Mouse (Mus musculus): ENCODE data around the gene Sh3bp5. TPM values are rescaled to one million over a fixed set of nuclear protein-coding genes. Genes with fewer than 3 reads are reported as not detected.
A peak's percentile ranks its signal among the peaks of the same experiment; 100 is the strongest.
"Not testable (repeated sequence)": the region's sequence is repeated elsewhere in the genome, so short reads cannot be mapped to it uniquely, and the experiment has no call there.

Gene Sh3bp5
- total RNA-seq (2021): 100 to 1,000 TPM; 107 to 135 TPM
- long read RNA-seq, experiment 1, transcript Sh3bp5-201 (9 exons, 2,684 nt): major isoform, 247 of 295 reads
- long read RNA-seq, experiment 1, partial matches to known transcripts: 14 of 295 reads
- long read RNA-seq, experiment 1, other reads (novel, unspliced or antisense): 34 of 295 reads
- long read RNA-seq, experiment 2, transcript Sh3bp5-201 (9 exons, 2,684 nt): major isoform, 70 of 89 reads
- long read RNA-seq, experiment 2, partial matches to known transcripts: 6 of 89 reads
- long read RNA-seq, experiment 2, other reads (novel, unspliced or antisense): 13 of 89 reads

DNA sequence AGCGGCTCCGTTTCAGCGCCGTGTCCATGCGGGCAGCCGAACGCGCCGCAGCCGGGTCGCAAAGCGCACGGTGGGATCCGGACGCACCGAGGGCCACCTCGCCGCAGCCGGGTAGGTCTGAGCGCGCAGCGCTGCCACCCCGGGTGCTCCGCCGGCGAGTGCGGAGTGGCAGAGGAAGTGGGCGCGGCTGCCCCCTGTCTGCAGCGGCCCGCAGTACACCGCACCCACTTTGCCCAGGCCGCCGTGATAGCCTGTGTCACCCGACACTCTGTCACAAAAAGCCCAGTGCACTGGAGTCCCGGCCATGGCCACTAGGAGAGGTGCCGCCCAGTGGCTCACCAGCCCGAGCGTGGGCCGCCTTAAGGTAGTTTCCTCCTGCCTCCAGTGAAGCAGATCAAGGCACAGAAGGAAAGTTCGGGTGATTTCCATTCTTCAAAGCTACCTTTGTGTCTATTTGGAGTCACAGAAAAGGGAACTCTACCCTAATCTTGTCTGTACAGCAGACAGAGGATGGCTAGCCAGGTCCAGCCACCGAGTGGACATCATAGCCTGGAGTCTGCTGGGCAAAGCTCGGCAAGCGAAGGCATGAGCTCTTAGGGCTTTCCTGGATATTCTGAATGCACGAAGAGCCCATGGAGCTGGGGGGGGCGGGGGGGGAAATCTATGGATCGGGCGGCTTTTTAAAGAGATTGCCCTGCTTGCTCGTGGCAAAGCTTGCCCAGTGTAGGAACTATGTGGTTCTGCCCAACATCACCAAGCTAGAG, at the start of gene Sh3bp5:
Gene Sh3bp5 (minus strand): TSS at position 149 of the 764 bp plus-strand sequence.
- DNase-seq: peak; percentile 97

DNA sequence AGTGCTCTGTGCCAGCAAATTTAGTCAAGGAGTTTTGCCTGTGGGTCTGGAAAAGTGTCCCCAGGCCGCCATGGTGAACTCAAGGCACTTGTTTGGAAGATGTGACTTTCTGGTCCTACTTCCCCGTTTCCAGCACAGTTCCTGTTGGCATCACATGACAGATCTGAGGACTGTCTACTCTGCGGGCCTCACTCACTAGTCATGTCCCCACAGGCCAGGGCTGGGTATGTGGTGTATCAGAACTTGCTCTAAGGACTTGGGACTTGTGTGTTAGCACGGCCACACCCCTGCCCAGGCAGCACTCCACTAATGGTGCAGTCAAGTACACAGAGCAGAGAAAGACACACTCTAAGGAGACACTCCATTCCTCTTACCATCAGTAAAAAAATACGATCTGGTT, 46.5 kb upstream of the Sh3bp5 start:
- DNase-seq: no peak

DNA sequence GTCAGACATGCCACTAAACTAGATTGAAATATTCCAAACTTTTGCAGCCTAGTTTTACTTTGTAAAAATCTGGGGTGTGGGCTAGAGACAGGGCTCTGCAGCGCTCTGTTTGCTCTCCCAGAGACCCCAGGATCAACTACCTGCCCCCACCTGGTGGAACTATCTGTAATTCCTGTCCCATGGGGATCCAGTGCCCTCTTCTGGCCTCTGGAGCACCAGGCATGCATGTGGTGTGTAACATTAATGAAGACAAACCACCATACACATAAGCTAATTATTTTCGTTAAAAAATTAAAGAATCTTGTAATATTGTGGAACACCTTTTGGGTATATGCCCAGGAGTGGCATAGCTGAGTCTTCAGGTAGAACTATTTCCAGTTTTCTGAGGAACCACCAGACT, 37.4 kb upstream of the Sh3bp5 start:
- DNase-seq: no peak

DNA sequence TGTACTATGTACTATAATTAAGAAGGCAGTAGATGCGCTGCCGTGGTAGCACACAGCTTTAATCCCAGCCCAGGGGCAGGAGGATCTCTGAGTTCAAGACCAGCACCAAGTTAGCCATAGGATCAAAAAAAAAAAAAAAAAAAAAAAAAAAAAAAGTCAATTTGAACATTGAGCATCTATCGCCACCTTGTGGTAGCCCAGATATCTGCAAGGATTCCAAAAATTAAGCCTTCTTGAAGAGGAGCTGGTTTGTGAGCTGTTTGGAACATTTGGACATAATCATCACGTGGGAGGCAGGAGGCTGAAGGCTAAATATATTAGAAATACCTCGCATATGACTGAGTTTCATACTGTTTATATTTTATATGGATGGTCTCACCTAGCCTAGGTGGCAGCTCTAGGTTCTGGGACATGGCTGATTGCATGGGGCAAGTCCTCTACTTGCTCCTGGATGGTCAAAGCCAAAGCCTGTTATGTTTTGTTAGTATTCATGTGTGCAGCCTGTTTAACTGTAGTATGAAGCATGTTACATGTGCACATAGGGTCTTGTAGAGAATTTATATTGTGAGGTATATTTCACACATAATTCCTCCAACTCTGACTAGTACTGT, 36.7 kb upstream of the Sh3bp5 start:
- peak; percentile 74 for DNase-seq

DNA sequence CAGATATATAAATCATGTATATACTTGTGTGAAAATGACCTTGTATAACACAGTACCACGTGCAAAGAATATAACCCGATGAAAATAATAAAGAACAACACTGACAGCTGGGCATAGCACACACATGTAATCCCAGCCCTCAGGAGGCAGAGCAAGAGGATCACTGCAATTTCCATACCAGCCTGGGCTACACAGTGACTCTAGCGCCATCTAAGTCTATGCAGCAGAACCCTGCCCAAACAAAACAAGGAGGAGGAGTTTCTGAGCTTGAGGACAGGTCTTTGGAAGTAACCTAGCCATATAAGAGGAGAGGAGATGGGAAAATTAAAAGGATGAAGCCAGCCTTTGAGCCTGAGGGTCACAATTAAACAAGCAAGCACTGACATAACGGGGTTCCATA, 33.8 kb upstream of the Sh3bp5 start:
- no peak for DNase-seq

DNA sequence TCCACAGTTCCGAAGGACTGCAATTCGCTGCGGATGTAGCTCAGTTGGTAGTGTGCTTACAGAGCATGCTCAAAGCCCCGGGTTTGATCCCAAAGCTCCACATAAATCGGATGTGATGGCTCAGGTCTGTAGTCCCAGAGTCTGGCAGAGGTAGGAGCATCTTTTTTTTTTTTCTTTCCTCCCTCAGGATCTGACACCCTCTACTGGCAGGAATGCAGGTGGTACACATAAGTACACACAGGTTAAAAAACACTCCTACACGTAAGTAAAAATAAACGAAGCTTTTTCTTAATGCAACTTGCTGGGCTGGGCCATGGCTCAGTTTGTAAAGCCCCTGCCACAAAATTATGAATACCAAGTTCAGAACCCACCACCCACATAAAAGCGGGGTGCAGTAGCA, 28.3 kb upstream of the Sh3bp5 start:
- peak; percentile 31 for DNase-seq

DNA sequence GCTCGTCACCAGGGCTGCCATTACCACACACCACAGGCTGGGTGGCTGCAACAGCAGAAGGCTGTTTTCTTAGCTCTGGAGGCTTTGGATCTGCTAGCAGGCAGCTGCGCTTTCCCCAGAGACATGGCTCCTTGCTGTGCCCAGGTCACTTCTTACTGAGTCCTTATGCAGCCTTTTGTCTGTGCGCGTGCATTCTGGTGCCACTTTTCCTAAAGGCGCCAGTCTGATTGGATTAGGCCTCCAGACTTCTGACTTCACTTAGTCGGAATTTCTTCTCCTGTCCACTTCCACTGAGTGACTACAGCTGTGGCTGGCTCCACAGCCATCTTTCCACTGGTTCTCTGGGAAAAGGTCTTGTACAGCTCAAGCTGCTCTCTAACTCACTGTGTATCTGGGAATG, 27.0 kb upstream of the Sh3bp5 start:
- peak; percentile 44 for DNase-seq

DNA sequence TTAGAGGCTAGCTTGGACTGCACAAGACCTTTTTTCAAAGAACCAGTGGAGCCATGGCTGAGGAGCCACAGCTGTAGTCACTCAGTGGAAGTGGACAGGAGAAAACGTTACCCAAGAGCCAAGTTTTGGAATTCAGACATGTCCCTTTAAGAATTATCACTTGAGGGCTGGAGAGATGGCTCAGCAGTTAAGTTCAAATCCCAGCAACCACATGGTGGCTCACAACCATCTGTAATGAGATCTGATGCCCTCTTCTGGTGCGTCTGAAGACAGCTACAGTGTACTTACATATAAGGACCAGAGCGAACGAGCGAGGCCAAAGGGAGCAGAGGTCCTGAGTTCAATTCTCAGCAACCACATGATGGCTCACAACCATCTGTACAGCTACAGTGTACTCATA, 26.3 kb upstream of the Sh3bp5 start:
- not testable (repeated sequence) for DNase-seq

DNA sequence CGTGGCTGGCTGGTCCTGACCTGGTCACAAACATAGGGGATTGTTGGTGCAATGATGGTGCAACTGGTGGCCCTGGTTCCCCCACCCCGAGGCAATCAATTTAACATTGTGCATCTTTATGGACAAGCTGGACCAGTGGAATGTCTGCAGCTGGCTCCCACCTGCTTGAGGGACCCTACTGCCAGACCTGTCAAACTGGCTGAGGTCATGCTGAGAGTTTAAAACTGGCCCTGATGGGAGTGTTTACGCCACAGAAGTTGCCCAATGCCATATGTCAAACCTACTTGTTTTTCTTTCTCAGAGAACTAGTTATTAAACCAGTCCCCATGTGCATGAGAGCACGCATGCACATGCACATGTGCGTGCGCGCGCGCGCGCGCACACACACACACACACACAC, 22.1 kb upstream of the Sh3bp5 start:
- DNase-seq: peak; percentile 27

DNA sequence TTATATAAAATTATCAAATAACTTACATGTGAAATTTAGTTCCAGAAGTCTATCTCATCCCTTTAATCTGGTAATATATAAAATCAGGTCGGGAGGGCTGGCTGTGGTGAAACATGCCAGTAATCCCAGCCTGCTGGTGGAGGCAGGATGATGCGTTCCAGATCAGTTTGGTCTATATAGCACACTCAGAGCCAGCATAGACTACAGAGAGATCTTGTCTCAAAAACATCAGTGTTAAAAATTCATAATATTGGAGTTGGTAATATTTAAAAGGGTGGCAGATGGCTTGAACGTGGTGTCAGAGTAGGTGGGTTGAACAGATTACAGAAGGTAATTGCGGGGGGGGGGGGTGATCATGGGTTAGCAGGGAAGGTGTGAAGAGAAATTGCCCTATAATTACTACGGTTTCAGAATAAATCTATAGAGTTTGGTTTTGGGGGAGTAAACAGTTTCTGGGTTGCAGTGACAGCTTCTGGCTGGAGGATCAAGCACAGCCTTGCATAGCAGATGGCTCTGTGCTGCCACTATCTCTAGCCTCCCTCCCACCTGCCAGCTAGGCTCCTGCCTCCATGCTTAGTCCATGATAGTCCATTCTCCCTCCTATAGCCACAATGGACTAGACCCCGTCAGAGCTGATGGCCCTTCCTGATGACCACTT, 20.3 kb upstream of the Sh3bp5 start:
- DNase-seq: no peak

DNA sequence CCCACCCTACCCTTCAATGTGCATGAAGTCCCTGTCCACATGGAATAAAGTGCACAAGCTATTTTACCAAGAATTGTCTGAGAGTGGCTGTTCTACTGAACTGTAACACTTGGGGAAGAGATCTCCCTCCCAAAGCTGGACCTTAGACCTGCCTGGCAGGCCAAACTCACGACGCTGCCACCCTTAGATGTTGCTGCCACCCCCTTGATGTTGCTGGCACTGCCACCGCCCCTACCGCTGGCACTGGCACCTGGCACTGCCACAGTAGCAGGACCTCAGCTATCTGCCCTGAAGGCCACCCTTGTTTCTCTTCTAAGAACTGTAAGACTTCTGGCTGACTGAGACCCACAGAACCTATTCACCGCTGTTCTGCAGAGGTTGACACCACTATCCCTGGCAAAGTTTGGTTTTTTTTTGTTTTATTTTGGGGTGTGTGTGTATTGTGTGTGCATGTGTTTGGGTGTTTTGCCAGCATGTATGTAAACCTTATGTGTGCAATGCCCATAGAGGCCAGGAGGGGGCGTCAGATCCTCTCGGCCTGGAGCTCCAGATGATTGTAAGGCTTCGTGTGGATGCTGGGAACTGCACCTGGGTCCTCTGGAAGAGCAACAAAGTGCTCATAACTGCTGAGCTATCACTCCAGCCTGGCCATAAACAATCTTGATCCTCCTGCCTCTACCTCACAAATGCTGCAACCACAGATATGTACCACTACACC, 19.1 kb upstream of the Sh3bp5 start:
- DNase-seq: peak; percentile 49

DNA sequence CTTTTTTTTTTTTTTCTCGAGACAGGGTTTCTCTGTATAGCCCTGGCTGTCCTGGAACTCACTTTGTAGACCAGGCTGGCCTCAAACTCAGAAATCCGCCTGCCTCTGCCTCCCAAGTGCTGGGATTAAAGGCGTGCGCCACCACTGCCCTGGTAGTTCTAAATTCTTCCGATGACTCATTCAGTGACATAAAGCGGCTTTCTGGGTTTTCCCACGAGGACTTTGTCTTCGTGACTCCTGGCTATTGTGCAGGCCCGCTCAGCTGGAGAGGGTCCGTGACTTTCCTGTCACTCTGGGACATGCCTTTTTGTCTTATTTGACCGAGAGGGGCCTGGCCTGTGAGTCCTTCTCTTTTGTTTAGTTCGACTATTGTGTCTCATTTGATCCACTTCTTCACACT, 18.1 kb upstream of the Sh3bp5 start:
- DNase-seq: not testable (repeated sequence)

DNA sequence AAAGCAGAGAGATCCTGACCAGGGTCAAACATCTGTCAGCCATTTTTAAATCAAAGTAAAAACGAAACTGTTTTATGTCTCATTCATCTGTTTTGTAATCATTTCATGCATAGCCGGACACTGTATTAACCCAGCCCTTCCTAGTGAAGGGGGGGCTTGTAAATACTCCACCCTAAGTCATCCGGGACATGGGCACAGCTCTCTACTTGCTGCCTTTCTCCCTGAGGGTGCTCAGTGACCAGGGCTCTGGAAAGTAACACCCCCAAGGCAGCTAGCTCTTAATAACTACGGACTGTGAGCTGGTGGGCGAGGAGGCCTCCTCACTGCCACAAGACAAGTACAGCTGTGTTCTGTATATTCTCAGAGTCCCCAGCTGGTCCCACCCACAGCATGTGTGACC, 13.1 kb upstream of the Sh3bp5 start:
- DNase-seq: no peak

DNA sequence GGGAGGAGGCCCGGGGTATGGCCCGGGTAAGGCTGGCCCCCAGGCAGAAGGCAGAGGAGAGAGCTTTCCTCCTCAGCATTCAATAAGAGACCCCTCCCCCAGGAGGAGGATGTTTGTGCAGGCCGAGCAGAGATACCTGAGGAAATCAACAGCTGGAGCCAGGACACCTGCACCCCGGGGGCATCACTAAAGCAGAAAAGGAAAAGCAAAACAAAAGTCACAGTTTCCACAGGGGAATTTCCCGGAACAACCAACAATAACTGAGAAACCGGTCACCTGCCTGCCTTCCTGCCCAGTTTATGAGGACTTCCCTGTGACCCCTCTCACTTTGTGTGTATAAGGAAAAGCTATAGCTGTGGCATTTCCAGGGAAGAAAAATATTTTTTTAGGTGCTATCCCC, 7.7 kb upstream of the Sh3bp5 start:
- DNase-seq: no peak

DNA sequence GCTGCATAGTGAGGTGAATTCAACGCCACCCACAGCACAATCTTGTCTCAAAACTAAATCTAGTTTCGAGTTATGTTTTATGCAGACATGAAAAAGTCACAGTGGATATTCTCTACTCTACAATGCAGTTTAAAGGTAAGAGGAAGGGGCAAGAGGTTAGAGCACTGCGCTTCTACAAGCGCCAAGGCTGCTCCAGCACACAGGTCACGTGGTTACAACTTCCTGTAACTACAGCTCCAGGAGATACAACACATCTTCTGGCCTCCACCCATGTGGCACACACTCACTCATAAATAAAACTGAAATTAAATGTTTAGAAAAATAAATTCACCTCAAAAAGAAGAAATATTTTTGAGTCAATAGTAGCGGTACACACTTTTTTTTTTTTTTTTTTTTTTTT, 4.8 kb upstream of the Sh3bp5 start:
- DNase-seq: no peak

DNA sequence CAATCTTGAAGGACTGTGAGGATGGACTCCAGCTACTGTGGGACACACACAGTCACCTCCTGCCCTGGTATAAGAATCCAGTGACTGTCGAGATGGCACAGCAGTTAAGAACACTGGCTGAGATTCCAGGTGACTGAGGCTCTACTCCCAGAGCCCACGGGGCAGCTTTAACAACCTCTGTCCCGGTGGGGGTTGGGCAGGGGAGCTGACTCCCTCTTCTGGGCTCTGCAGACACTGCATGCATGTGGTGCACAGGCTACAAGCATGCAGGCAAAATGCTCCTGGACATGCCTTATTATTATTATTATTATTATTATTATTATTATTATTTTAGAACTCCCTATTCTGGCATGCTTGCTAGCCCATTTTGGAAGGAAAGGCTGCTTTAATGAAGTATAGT, 4.4 kb upstream of the Sh3bp5 start:
- no peak for DNase-seq

DNA sequence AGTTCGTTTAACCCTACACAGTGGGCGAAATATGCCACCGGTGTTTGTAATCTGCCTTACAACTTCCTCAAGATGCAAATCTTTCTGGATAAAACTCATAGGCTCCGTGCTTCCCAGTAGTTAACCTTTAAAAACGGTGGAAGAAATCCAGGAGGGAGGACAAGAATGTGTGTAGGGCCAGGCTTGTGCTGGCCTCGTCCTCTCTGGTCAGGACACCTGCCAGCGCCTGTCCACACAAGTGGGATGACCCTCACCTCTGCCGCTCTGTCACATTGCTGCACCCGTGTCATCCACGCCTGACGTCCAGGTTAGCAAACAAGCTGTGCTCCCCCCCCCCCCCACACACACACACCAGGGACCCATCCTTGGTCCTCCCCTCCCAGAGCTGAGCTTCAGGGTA, 3.4 kb upstream of the Sh3bp5 start:
- no peak for DNase-seq

DNA sequence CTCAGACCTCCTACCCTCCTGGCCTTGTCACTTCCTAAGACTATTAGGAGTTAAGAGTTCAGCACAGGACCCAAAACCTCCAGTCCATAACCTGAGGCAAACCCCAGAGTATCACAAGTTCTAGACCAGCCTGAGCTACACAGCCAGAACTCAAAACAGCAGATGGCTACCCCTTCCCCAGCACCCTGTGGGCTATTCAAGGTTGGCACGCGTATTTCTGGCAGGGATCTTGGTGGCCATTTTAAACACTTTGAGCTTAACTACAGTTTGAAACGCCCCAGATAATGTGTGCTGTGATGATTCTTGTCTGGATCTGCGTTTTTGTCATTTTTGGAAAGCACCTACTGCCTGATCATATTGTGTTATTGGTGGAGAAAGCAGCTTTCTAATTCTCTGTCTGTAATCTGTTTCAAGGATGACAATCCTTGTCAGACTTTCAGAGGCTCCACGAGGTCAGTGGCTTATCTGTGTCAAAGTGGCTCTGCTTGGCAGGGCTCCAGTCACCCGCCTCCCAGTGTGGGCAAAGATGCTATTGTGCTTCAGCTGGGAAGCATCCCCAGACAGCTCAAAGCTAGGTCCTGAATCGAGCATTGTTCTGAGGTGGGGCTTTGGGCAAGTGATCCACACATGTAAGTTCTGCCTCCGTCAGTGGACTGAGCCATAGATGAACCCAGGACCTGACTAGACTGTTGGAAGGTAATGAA, 2.1 kb upstream of the Sh3bp5 start:
- DNase-seq: peak; percentile 86

DNA sequence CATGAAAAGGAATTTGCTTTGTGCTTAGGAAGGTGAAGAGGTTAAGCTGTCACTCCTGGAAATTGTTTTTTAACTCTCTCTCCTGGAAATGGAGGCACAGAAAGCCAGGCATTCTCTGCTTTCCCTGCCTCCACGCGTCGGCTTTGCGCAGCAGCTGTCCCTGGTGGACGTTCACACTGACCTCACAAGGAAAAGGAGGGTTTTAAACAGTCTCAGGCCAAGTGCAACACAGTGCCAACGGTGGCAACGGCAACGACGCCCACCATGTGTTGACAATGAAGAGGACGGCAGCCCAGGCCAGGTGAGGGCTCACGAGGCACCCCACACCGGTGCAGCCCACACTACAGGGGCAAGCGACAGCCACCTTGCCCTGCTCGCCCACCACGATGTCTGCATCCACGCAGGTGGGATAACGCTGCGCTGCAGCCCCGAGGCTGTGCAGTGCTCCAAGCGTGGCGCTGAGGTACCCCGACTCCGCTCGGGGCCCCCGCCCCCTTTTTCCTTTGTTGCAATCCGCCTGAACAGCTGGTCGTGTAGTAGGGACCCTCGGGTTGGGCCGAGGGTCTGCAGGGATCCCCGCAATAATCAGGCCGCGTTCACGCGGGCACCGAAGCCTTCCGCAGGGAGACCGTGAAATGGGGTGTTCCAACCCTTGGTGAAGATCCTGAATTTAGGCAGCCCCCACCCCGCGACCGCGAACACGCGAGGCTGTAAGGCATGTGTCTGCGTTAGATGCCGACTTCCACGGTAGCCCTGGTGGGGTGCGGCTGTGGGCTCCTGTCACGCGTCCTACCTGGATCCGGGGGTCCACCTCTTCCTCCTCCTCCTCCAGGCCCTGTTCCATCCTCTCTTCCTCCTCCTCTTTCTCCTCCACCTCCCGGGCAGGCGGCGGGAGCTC, 611 bp downstream of the Sh3bp5 start:
- DNase-seq: peak; percentile 55

DNA sequence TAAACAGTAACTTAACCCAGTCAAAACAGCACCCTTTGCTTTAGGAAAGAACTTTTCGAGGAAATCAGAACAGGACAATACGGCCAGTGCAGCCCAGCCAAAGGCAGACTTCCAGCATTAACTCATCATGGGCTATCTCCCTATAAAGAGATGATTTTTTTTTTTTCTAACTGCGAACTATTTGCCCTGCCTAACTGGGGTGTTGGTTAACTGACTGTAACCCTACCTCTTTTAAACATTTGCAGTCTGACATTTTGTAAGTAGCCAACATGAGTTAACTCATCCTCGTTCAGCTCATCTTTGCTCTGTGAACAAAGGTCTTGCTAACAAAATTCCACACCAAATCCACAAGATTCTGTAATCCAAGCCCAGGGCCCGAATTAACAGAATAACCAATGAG, 1.5 kb downstream of the Sh3bp5 start:
- no peak for DNase-seq

All from adrenal gland, postnatal 10 days (tissue).